Mouse (Mus musculus) heart, embryonic 16.5 days (tissue): ENCODE data around the gene Gm28043. TPM values are rescaled to one million over a fixed set of nuclear protein-coding genes. Genes with fewer than 3 reads are reported as not detected.
"Not testable (repeated sequence)": the region's sequence is repeated elsewhere in the genome, so short reads cannot be mapped to it uniquely, and the experiment has no call there.

ENCODE experiments used
- ATAC-seq: fragments of 200-750 bp; cut with Nextera tagmentation; replicated peaks from 2 replicates; pipeline ENCODE4 v1.8.0; 2017; ENCODE audit warnings: moderate number of reproducible peaks; ENCODE audit not compliant: insufficient read depth, low FRiP score; ENCODE audit errors: extremely low read depth
- H3K27ac ChIP-seq: fragments of 300-500 bp; sonication (generic); 2 replicates; pipeline ENCODE4 v1.5.1; 2014; ENCODE audit warnings: mild to moderate bottlenecking, low read length, control low read depth, moderate library complexity
- H3K27me3 ChIP-seq: fragments of 300-500 bp; sonication (generic); 2 replicates; pipeline ENCODE4 v1.6.1; 2014; ENCODE audit warnings: low read length, mixed read lengths; ENCODE audit not compliant: control insufficient read depth, insufficient read depth
- H3K36me3 ChIP-seq: fragments of 300-500 bp; sonication (generic); 2 replicates; pipeline ENCODE4 v1.6.1; 2014; ENCODE audit not compliant: control insufficient read depth, insufficient read depth
- H3K4me1 ChIP-seq: fragments of 300-500 bp; sonication (generic); 2 replicates; pipeline ENCODE4 v1.6.1; 2014; ENCODE audit warnings: low read length, mixed read lengths; ENCODE audit not compliant: control insufficient read depth, insufficient read depth
- H3K4me2 ChIP-seq: fragments of 300-500 bp; sonication (generic); 2 replicates; pipeline ENCODE4 v1.6.1; 2014; ENCODE audit warnings: low read depth, mild to moderate bottlenecking, control low read depth, low read length
- H3K4me3 ChIP-seq: fragments of 300-500 bp; sonication (generic); 2 replicates; pipeline ENCODE4 v1.5.1; 2014; ENCODE audit warnings: mild to moderate bottlenecking, control low read depth, low read length
- H3K9ac ChIP-seq: fragments of 300-500 bp; sonication (generic); 2 replicates; pipeline ENCODE4 v1.6.1; 2014; ENCODE audit warnings: low read length, control low read depth
- H3K9me3 ChIP-seq: fragments of 300-500 bp; sonication (generic); replicated peaks from 2 replicates; pipeline ENCODE4 v1.6.1; 2016; ENCODE audit warnings: low read length; ENCODE audit not compliant: control insufficient read depth
- WGBS: fragments of 180-500 bp; shearing (Covaris S2); extraction: QIAGEN DNeasy Blood & Tissue Kit; methylation state at CpG from one replicate; pipeline ENCODE4 v1.1.7; 2014; 5-methylcytosine and 5-hydroxymethylcytosine counted together
- polyA plus RNA-seq: library from polyadenylated mRNA; unstranded; fragments of >200 nt; fragmentation: Nextera tagmentation; extraction: Ambion mirVana; gene quantifications from 2 replicates; pipeline ENCODE4 v1.2.1, GENCODE M21; 2015

Gene Gm28043
- polyA plus RNA-seq, 1 experiment from 2014 or later = 2.1 TPM

- no peak for ATAC-seq
- H3K4me3 ChIP-seq = no peak overlapping the region
- H3K36me3 ChIP-seq = peaks cover 4% of the 10 kb centered on the region; the same call in 1 of the 2 replicates
- H3K9ac ChIP-seq = peak overlapping the region; percentile 18; the same call in 1 of the 2 replicates
- no peaks in the 10 kb centered on the region for H3K9me3 ChIP-seq
- WGBS = 64% methylated on average over 5 of the region's 5 CpGs
- H3K27me3 ChIP-seq = no peaks in the 10 kb centered on the region
- H3K4me1 ChIP-seq = peaks cover 45% of the 10 kb centered on the region
- no peak overlapping the region for H3K27ac ChIP-seq
- no peak overlapping the region for H3K4me2 ChIP-seq
These were observed 94.1 kb downstream of the Gm28043 start for GRCm38 (mm10) chr17:29708783-29709182.

- peaks cover 45% of the 10 kb centered on the region for H3K4me1 ChIP-seq
- no peaks in the 10 kb centered on the region for H3K27me3 ChIP-seq
- H3K9me3 ChIP-seq = no peaks in the 10 kb centered on the region
- ATAC-seq = peak; percentile 14; the same call in 1 of the 2 replicates
- H3K36me3 ChIP-seq = no peaks in the 10 kb centered on the region
- peak overlapping the region; percentile 30; the same call in 1 of the 2 replicates for H3K27ac ChIP-seq
- H3K4me2 ChIP-seq = no peak overlapping the region
- WGBS = 47% methylated on average over 11 of the region's 11 CpGs
- peak overlapping the region; percentile 27; the same call in 1 of the 2 replicates for H3K9ac ChIP-seq
- H3K4me3 ChIP-seq = no peak overlapping the region
These were observed 95.9 kb downstream of the Gm28043 start for GRCm38 (mm10) chr17:29710562-29711044.

DNA sequence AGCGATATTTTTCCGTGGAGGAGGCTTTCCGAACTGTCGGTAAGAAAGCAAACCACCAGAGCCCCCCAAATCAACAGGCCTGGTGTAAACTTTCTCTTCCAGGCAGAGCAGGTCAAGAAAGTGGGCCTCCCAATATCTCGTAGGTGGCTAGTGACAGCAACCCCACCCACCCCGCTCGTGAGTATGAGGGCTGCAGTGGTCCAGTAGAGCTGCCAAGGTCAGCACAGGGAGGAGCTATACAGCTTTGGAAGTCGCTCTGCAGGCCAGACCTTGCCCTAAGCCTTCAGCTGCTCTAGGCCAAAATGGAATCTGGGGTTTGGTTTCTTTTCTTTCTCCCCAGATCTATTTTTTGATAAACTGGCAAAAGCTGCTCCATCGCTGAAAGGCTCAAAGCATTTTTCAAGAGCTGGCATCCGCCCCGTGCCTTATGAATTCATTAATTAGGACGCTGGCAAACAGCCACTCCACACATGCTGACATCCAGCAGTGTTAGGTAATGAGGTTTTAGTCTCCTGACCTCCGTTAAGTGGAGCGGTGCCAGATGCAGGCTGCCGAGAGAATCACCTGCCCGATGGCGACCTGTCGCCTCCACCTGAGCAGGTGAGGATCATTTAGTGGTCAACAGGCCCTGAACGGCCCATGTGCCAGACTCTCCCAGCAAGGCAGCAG, 96.5 kb downstream of the Gm28043 start:
- H3K36me3 ChIP-seq = no peaks in the 10 kb centered on the region
- no peak overlapping the region for H3K4me3 ChIP-seq
- H3K4me2 ChIP-seq = no peak overlapping the region
- H3K9me3 ChIP-seq = no peaks in the 10 kb centered on the region
- H3K4me1 ChIP-seq = peaks cover 49% of the 10 kb centered on the region
- H3K27me3 ChIP-seq = no peaks in the 10 kb centered on the region
- H3K27ac ChIP-seq = peak overlapping the region; percentile 30; the same call in 1 of the 2 replicates
- peak overlapping the region; percentile 27; the same call in 1 of the 2 replicates for H3K9ac ChIP-seq
- 58% methylated on average over 19 of the region's 19 CpGs for WGBS
- ATAC-seq = no peak

DNA sequence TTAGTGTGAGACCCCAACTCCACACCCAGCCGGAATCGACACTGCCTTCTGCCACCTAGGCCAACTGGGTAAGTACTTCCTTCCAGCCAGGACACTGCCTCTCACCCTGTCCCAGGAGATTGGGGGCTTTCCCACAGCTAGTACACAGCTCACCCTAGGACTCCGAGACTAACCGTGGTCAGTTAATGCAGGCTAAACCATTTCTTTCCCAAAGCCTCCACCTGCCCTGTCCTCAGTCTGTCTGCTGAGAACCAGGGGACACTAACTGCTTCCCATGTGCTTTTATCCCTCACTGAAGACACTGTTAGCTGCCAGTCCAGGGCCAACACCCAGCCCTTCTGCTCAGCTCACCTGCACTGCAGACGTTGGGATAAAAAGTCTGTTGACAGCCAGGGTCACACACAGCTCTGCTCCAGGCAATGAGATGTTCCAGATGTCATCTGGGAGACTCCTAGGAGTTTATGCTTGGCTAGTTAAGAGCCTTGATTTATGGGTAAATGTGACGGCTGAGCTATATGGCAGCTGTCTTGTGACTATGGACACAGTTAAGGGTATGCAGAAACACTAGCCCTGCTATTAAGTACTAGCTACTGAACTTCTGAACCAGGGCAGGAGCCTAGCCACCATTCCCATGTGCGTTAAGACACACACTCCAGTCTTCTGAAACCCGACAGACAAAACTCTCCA, 97.2 kb downstream of the Gm28043 start:
- Histone ChIP-seq H3K27ac (no peak overlapping the region), H3K36me3 (no peaks in the 10 kb centered on the region), H3K27me3 (no peaks in the 10 kb centered on the region), H3K4me1 (peaks cover 48% of the 10 kb centered on the region), H3K9ac (no peak overlapping the region), H3K4me2 (no peak overlapping the region), H3K9me3 (no peaks in the 10 kb centered on the region), H3K4me3 (no peak overlapping the region)
- 58% methylated on average over 8 of the region's 8 CpGs for WGBS
- ATAC-seq = no peak

GRCm38 (mm10) chr17:29712565-29712964, 97.9 kb downstream of the Gm28043 start:
- Histone ChIP-seq H3K9ac (no peak overlapping the region), H3K4me3 (no peak overlapping the region), H3K27me3 (no peaks in the 10 kb centered on the region), H3K9me3 (no peaks in the 10 kb centered on the region), H3K36me3 (no peaks in the 10 kb centered on the region), H3K27ac (no peak overlapping the region), H3K4me2 (no peak overlapping the region), H3K4me1 (peaks cover 51% of the 10 kb centered on the region)
- WGBS = 72% methylated on average over 7 of the region's 7 CpGs
- ATAC-seq = no peak

DNA sequence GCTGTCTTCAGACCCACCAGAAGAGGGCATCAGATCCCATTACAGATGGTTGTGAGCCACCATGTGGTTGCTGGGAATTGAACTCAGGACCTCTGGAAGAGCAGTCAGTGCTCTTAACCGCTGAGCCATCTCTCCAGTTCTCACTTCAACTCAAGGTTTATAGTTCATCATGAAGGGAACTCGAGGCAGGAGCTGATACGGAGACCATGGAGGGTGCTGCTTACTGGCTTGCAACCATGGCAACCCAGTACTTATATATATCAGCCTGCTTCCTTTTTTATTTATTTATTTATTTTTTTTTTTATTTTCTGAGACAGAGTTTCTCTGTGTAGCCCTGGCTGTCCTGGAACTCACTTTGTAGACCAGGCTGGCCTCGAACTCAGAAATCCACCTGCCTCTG, 99.1 kb downstream of the Gm28043 start:
- not testable (repeated sequence) for H3K9ac ChIP-seq, H3K4me2 ChIP-seq, H3K9me3 ChIP-seq, H3K4me3 ChIP-seq, H3K36me3 ChIP-seq, H3K27me3 ChIP-seq, H3K27ac ChIP-seq, ATAC-seq
- WGBS = 100% methylated on average over 4 of the region's 4 CpGs
- peaks cover 48% of the 10 kb centered on the region for H3K4me1 ChIP-seq

DNA sequence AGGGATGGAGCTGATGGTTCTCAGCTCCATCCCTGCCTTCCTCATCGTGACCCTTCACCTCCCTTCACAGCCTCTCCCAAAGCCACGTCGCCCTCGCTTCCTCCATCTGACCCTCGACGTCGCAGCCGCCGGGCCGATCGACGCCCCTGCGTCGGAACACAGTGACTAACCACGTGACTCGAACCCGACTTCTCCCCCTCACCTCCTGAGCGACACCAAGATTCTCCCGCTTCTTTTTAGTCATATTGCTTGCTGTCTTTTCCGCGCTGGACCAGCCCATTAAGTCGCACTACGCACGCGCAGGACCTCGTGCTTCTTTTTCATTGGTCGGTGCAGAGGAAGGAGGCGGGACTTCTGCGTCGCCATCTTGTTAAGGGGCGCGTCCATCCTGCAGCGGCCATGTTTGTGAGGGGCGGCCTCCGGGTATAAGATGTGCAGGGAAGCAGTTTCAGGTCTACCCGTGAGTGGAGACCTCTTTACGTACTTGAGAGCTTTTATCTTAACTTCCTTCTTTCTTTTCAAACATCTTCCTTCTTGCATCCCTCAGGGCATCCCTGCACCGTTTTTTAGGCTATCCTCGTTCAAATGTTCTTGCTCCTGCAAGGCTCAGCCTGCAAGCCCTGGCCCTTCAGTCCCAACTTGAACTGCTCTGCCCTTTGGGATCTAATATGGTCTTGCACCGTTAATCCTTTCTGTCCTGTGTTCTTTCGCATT, 102.2 kb downstream of the Gm28043 start, which contains the start of gene Ccdc167:
Gene Ccdc167, minus strand, starts transcription at position 313 of the 714 bp plus-strand sequence.
- 5% methylated on average over 41 of the region's 41 CpGs for whole genome bisulfite sequencing
- Histone ChIP-seq H3K4me3 (peak within 1 kb of the TSS; percentile 60), H3K9me3 (no peaks in the 10 kb centered on the region; the same call in 1 of the 2 replicates), H3K4me1 (peaks cover 17% of the 10 kb centered on the region), H3K27ac (no peak within 1 kb of the TSS), H3K27me3 (no peaks in the 10 kb centered on the region), H3K36me3 (no peaks in the 10 kb centered on the region), H3K4me2 (peak within 1 kb of the TSS; percentile 79), H3K9ac (peak within 1 kb of the TSS; percentile 69)
- ATAC-seq = peak; percentile 99

GRCm38 (mm10) chr17:29718660-29719059, 104.0 kb downstream of the Gm28043 start:
- peaks cover 9% of the 10 kb centered on the region for H3K4me1 ChIP-seq
- no peaks in the 10 kb centered on the region for H3K27me3 ChIP-seq
- WGBS = 77% methylated on average over 8 of the region's 8 CpGs
- no peaks in the 10 kb centered on the region for H3K36me3 ChIP-seq
- no peak overlapping the region for H3K4me3 ChIP-seq
- peaks cover 3% of the 10 kb centered on the region; the same call in 1 of the 2 replicates for H3K9me3 ChIP-seq
- H3K27ac ChIP-seq = no peak overlapping the region
- H3K9ac ChIP-seq = no peak overlapping the region
- ATAC-seq = no peak
- no peak overlapping the region for H3K4me2 ChIP-seq
